Mouse (Mus musculus) olfactory bulb, adult 2 months (tissue): ENCODE measurements around the gene Siglecf.

Experiments
- CTCF ChIP-seq: fragments of 200-500 bp; IDR thresholded peaks from 2 replicates; pipeline ENCODE4 v1.5.1; 2012; ENCODE audit warnings: low read depth, mild to moderate bottlenecking, low read length, moderate library complexity; ENCODE audit not compliant: insufficient read depth
- POLR2A ChIP-seq: fragments of 200-500 bp; IDR thresholded peaks from 2 replicates; pipeline ENCODE4 v1.6.1; 2012; ENCODE audit warnings: mild to moderate bottlenecking, low read depth, low read length, moderate library complexity; ENCODE audit not compliant: insufficient read depth

GRCm38 (mm10) chr7:43344020-43344419 is 7.1 kb upstream of the Siglecf start:
- TF ChIP-seq POLR2A, result no peak
- no peak for TF ChIP-seq CTCF
